Mouse (Mus musculus) 3T3-L1 (cell line): ENCODE results near the gene Gm3029.
"Not testable (repeated sequence)": the region's sequence is repeated elsewhere in the genome, so short reads cannot be mapped to it uniquely, and the experiment has no call there.

ENCODE experiments used
- DNase-seq: peaks from one replicate; pipeline ENCODE4 v3.0.0-alpha.2; 2015; ENCODE audit warnings: low read depth, low spot score

Gm3029 gene

DNA sequence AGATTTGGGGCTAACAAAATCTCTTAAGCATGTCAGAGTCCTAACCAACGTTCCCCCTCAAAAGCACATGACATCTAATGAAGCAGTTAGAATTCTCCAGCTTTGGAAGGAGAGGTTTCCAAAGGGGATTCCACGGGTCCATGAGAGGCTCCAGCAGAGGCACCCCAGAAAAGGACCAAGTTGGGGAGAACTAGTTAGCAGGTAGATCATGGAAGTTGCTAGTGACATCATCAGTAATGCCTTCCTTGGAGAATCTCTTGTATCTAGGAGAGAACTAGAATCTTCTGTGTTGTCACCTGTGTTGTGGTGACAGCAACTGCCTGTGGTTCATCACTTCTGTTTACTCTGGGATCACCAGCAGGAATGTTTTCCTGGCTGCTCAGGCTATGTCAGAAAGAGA lies at the start of gene Gm3029:
Gm3029 (plus strand) TSS at position 301 of the 400 bp plus-strand sequence.
- DNase-seq, result not testable (repeated sequence)

GRCm38 (mm10) chr14:3883872-3884271 lies 47.7 kb upstream of the Gm3029 start, which contains the start of gene Gm2916:
TSS of gene Gm2916 (plus strand) at chr14:3884172.
- DNase-seq, result not testable (repeated sequence)

- not testable (repeated sequence) for DNase-seq
These were observed 31.7 kb downstream of the Gm3029 start, which contains the start of gene Gm3095 for GRCm38 (mm10) chr14:3963247-3963646. TSS of gene Gm3095 (plus strand) at chr14:3963547.
